Mouse (Mus musculus) adrenal gland, adult 8-10 months (tissue): ENCODE data around the gene Farp1. TPM values are rescaled to one million over a fixed set of nuclear protein-coding genes. Genes with fewer than 3 reads are reported as not detected.

Experiments used
- DNase-seq: peaks from one replicate; pipeline ENCODE4 v3.0.0; 2022
- total RNA-seq, 4 experiments: library from RNA; stranded (reverse); gene quantifications; 2 replicates each; pipeline ENCODE4 v1.2.4; 2022

Farp1 gene
- total RNA-seq, 4 experiments from 2014 or later: 15.5 to 24.1 (median 21.4) TPM

DNA sequence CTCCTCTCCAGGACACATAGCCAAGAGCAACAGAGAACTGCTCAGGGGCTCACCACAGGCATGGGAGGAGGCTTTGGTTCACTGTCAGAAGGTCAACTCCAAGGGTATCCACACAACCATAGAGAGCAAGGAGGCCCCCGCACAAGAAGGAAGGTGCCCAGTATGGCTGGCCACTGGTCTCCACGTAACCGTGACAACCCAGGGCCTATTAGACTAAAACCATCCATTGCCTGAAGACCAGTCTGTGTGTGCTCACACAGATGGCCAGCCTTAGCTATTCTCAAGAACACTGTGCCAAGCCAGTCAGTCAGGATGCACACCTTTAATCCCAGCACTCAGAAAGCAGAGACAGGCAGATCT lies 282.3 kb downstream of the Farp1 start:
- no peak for DNase-seq

DNA sequence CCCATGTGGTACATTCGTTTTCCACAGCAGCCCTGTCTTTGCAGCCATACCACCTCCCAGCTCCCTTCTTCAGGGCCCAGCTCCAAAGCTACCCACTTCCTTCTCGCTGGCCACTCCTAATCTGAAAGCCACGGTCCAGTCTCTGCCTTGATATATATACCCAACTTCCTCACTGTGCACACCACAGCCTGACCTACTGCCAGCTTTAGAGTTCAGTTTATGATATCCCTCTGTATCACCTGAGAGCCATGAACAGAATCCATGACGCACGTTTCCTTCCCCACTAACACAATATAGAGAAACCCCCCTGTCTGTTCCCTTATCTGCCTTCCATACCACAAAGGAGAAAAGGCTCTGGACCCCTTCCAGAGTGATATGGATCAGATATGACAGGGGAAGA lies 283.4 kb downstream of the Farp1 start:
- DNase-seq: no peak

DNA sequence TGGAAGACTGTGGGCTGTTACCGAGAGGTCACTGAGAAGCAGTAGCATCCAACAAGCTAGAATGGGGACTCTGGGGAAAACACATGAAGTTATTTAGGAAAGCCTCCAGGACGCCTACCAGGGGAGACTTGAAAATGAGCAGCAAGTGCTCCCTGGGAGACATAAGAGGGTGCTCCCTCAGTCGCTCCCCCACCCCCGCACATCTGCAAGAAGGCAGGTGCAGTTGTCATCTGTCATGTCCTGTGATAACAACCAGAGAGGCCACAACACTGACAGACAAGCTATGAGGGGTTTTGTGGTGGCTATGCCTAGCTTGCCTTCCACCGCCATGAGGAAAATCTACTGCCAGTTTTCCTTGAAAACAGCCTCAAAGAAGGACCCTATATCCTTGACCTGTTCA lies 287.1 kb downstream of the Farp1 start:
- no peak for DNase-seq

DNA sequence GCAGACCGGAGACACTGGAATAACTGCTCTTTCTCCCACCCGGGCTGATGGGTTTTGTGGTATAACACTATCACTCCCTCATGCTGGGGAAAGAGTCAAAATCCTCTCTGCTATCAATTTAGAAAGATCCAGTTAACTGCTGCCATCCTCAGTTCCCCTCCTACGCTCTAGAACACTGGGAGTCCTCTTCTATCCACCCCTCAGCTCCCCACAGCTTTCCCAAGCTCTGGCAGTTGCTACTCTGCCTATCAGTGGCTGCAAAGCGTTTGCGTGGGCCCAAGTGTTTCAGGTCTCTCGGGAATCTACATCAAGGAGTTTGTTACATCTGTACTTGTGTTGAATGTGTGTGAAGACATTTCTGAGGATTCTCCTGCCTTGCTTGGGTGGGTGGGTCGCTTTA lies 287.6 kb downstream of the Farp1 start:
- DNase-seq: no peak

DNA sequence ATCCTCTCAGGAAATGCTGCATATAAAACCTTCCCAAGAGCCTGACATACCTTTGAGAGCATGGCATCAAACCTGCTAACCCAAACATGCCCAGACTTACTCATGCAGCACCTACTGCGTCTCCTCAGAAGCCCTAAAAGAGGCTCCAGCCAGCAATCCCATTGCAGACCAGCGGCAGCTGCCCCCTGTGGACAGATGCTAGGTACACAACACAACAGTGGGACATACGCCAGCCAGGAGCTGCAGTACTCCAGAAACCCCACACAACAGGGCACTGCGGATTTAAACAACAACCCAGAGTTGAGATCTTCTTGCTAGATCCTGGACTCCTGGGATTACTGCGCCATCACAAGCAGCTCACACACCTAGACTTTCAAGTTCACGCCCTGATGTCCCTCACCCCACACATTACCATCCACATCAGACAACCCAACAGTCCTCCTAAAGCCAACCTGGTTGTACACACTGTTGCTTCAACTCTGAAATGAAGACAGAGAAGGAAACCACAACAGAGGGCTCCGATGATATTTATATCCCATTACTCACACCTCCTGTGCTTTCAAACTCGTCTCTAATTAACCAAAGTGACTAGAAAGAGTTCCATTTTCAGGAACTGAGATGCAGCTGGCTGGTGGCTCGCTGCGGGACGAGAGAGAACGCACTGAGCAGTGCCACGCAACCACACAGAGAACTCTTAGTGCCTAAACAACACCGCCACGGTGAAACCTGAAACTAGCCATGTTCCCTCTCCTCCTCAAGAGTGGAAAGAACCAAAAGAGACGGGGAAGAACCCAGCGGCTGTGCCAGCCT lies 289.7 kb downstream of the Farp1 start:
- DNase-seq: no peak

DNA sequence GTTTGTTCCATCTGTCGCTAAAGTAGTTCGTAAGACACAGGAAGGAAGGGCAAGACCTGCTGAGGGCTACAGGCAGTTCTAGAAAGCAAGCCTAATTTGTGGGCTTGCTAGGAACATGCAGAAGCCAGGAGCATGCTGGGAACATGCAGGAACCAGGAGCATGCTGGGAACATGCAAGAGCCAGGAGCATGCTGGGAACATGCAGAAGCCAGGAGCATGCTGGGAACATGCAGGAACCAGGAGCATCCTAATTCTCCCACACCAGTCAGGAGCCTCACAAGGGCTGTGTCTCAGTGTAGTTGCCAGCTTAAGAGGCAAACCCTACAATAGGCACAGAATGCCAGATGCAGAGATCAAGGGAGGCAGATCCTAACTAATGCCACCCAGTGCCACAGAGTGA lies 291.4 kb downstream of the Farp1 start:
- no peak for DNase-seq

DNA sequence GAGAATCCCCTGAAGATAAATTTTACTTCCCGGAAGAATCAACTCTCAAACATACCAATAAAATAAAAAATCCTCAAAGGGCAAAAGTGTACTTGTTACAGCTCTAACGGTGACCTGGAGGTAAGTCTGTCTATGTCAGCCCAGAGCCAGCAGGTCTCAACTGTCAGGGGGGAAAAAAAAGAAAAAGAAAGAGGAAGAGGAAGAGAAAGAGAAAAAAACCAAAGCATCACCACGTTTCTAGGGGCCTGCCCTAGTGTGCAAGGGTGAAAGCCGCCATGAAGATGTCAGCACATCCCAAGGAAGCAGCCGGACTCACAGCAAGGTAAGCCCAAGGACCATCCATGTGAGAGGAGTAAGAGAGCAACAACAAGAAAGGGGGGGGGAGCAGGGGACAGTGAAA lies 293.9 kb downstream of the Farp1 start:
- no peak for DNase-seq

DNA sequence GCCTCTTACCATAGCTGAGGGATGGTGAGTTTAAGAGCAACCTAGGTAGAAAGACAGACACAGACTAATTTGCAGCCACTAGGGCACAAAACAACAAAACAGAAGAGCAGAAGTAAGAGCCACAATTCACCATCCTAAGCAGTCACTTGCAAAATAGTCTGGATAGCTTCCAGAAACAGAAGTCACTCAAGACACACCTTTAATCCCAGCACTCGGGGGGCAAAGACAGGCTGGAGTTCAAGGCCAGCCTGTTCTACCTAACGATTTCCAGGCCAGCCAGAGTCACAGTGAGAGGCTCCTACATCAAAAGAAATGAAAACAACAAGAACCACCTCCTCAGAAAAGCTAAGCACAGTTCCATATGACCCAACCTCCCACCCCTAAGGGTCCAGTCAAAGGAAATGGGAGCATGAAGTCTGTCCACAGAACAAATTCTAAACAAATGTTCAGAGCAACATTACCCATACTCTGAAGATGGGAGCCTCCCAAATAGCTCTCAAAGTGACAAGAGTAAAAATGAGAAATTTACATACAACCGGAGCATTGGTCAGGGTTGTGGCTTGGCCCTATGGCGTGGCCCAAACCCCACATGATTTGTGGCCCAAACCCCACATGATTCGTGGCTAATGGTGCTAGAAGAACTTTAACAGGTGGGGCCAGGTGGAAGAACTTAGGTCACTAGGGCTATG lies 294.5 kb downstream of the Farp1 start:
- no peak for DNase-seq

DNA sequence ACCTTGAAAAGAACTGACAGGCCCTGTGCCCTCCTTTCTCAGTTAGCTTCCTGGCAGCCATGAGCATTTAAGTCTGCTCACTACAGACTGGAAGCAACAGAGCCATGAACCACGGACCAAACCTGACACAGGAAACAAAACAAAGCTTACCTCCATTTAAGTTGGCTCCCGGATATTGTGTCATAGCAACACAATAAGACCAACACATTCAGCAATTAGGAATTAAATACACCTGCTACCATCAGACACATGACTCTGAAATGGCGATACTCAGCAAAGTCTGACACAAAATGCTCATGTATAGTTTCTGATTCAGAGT lies 295.0 kb downstream of the Farp1 start:
- DNase-seq: no peak

Other genes with a start within 250 kb of the Farp1 start
- gene Ipo5, start 124.0 kb upstream of the Farp1 start, total RNA-seq: 10 to 100 TPM; 73.4 to 85.3 (median 75.3) TPM